Mouse (Mus musculus) liver, adult 2 months (tissue): ENCODE measurements around the gene Map6. TPM values are rescaled to one million over a fixed set of nuclear protein-coding genes. Genes with fewer than 3 reads are reported as not detected.

Source experiments
- DNase-seq: peaks from one replicate; pipeline ENCODE4 v3.0.0-alpha.2; 2011; ENCODE audit warnings: low read depth, low spot score; ENCODE audit errors: extremely low read depth
- H3K27ac ChIP-seq: fragments of 200-500 bp; replicated peaks from 2 replicates; pipeline ENCODE4 v1.5.1; 2012; ENCODE audit warnings: low read depth, mild to moderate bottlenecking, control low read depth, inconsistent platforms, low read length; ENCODE audit not compliant: insufficient read depth
- H3K27me3 ChIP-seq: fragments of 200-500 bp; 2 replicates; pipeline ENCODE4 v1.6.1; 2012; ENCODE audit warnings: mild to moderate bottlenecking, moderate library complexity, low read length, inconsistent platforms; ENCODE audit not compliant: control insufficient read depth, insufficient read depth
- H3K36me3 ChIP-seq: fragments of 200-500 bp; 2 replicates; pipeline ENCODE4 v1.6.1; 2012; ENCODE audit warnings: low read length, inconsistent platforms; ENCODE audit not compliant: control insufficient read depth, insufficient read depth
- H3K4me1 ChIP-seq: fragments of 200-500 bp; 2 replicates; pipeline ENCODE4 v1.6.1; 2011; ENCODE audit warnings: low read length; ENCODE audit not compliant: control insufficient read depth, insufficient read depth
- H3K4me3 ChIP-seq: fragments of 200-500 bp; 2 replicates; pipeline ENCODE4 v1.5.1; 2011; ENCODE audit warnings: low read depth, mild to moderate bottlenecking, control low read depth, low read length, moderate library complexity; ENCODE audit not compliant: insufficient read depth
- H3K79me2 ChIP-seq: fragments of 200-500 bp; 2 replicates; pipeline ENCODE4 v1.6.1; 2012; ENCODE audit warnings: inconsistent platforms, mild to moderate bottlenecking, low read length, moderate library complexity; ENCODE audit not compliant: control insufficient read depth, insufficient read depth
- H3K9ac ChIP-seq: fragments of 200-500 bp; 2 replicates; pipeline ENCODE4 v1.6.1; 2012; ENCODE audit warnings: low read depth, mild to moderate bottlenecking, control low read depth, inconsistent platforms, low read length
- CTCF ChIP-seq: fragments of 200-500 bp; IDR thresholded peaks from 2 replicates; pipeline ENCODE4 v1.5.1; 2011; ENCODE audit warnings: low read depth, low read length, control low read depth
- POLR2A ChIP-seq: fragments of 200-500 bp; IDR thresholded peaks from 2 replicates; pipeline ENCODE4 v1.6.1; 2011; ENCODE audit warnings: low read length, control low read depth; ENCODE audit not compliant: insufficient read depth; ENCODE audit errors: extremely low read depth
- WGBS: fragments of 180-500 bp; shearing (Covaris S2); methylation state at CpG from one replicate; pipeline ENCODE4 v1.1.7; 2018; 5-methylcytosine and 5-hydroxymethylcytosine counted together
- polyA plus RNA-seq: library from polyadenylated mRNA; depleted of rRNA; stranded (reverse); fragments of >200 nt; gene quantifications from 2 replicates; pipeline ENCODE4 v1.2.3, GENCODE M21; 2012
- total RNA-seq: library from RNA; depleted of rRNA; stranded (reverse); fragments of >200 nt; gene quantifications from 2 replicates; pipeline ENCODE4 v1.2.3, GENCODE M21; 2014

Gene Map6
- total and polyA plus RNA-seq, 2 experiments: 0.04 TPM; not detected in 1

DNA sequence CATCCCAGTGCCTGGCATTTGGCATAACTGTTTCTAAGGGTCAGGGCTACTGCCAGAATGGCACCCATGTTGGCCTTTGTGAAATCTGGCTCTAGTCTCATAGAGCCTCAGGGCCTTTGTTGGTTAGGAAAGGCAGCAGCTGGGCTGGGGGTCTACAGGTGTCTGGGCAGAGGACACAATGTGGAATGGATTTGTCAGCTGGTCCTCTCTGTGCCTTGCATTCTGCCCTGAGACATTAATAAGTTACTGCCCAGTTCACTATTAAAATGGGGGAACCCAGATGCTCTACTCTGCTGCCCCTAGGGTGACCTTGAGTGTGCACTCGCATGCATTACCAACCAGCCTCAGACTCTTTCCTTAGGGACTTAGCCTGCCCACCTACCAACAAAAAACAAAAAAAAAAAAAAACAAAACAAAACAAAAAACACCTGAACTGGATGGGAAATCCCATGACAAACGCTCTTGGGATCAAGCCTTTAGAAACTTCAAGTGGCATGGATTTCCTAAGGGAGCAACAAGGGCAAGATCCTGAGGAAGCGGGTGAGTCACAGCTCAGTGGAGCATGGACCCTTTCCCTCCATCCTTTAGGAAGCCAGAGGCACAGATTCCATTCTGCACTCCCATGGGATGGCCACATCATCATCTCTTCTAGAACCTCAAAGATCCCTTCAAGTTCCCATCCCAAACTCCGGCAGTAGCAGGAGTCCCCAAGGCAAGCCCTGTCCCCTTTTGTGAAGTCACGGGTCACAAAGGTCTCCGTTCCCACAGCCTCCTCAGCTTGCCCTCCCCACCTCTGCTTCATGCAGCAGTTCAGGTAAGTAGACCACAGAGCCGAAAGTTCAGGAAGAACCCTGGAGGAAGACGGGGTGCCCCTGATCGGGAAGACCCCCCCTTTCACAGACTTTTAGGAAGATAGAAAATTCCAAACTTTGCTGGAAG, 82.8 kb downstream of the Map6 start:
- H3K9ac ChIP-seq: no peak overlapping the region
- H3K4me1 ChIP-seq: no peaks in the 10 kb centered on the region
- no peaks in the 10 kb centered on the region; the same call in 1 of the 2 replicates for H3K36me3 ChIP-seq
- no peak for DNase-seq
- H3K4me3 ChIP-seq: no peak overlapping the region
- H3K79me2 ChIP-seq: no peaks in the 10 kb centered on the region
- H3K27ac ChIP-seq: no peak overlapping the region
- H3K27me3 ChIP-seq: no peaks in the 10 kb centered on the region
- no peak for TF ChIP-seq CTCF
- no peak for TF ChIP-seq POLR2A
- 83% methylated on average over 9 of the region's 9 CpGs for WGBS

DNA sequence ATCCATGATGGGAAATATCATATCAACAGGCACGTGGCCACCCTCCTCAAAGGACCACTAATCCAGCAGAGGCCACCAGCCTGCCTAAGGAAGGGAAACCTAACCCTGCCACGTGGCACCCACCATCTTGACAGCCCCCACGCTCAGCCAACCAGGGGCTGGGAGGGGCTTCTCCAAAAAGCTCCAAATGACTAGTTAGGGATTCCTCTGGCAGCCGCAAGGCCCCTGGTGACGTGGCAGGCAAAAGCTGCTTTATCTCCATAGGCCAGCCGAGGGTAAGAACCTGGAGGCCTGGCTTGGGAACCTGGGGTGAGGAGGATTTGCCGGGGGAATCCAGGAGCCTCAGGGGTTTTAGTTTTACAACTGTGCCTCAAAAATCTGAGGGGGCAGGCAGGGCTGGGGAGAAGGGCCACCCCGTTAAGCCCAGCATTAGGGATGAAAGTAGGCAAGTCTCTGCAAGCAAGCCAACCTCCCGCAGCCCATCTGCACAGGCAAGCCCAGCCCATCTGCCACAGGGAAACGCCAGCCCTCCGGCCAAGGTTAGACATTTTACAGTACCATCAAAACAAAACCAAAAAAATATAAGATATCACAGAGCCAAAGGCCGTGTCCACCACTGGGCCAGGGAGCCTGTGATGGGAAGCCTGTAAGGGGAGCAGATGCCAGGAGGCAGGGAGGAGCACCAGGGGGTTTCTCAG, 84.0 kb downstream of the Map6 start:
- Histone ChIP-seq H3K79me2 (no peaks in the 10 kb centered on the region), H3K9ac (0 out of 2 replicates have a peak overlapping the region, but pooled peaks have one; percentile 45), H3K4me1 (no peaks in the 10 kb centered on the region), H3K4me3 (peak overlapping the region; percentile 63), H3K27me3 (no peaks in the 10 kb centered on the region), H3K27ac (no peak overlapping the region), H3K36me3 (no peaks in the 10 kb centered on the region; the same call in 1 of the 2 replicates)
- TF ChIP-seq POLR2A: no peak
- no peak for TF ChIP-seq CTCF
- DNase-seq: no peak
- WGBS: 71% methylated on average over 12 of the region's 12 CpGs

DNA sequence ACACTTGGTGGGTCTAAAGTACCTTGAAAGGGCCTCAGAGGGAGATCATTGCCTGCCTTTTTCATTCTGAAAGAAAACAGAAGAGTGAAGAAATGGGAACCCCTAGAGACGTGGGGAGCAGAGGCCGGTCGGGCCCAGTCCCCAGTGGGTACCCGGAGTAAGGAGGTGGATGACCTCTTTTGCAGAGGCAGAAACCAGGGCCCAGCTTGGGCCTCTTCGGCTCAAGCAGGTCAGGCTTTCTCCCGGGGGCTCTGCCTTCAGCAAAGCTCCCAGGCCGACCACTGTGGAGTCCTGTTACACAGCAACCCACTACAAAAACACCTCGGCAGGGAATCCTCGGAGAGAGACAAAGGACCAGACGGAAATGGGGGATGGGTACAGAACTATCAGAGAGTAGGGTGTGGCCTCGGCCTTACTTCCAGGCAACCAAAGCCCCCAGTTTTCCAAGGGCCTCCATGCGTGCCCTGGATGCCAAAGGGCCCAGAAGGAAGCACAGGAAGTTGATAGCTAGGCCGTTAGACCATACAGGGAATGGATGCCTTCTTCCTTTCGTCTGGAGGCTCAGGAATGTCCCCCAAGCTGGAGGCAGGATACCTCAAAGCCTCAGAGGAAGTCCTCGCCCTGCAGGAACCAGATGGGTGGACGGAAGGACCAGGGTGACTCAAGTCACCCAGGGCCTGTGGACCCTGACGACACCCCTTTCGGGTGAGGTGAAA, 84.7 kb downstream of the Map6 start:
- H3K4me1 ChIP-seq: no peaks in the 10 kb centered on the region
- no peaks in the 10 kb centered on the region for H3K36me3 ChIP-seq
- no peaks in the 10 kb centered on the region for H3K27me3 ChIP-seq
- H3K9ac ChIP-seq: peak overlapping the region; percentile 65
- DNase-seq: no peak
- H3K4me3 ChIP-seq: peak overlapping the region; percentile 63
- TF ChIP-seq POLR2A: no peak
- TF ChIP-seq CTCF: no peak
- H3K79me2 ChIP-seq: no peaks in the 10 kb centered on the region
- whole genome bisulfite sequencing: 56% methylated on average over 18 of the region's 18 CpGs
- H3K27ac ChIP-seq: peak overlapping the region; percentile 21

DNA sequence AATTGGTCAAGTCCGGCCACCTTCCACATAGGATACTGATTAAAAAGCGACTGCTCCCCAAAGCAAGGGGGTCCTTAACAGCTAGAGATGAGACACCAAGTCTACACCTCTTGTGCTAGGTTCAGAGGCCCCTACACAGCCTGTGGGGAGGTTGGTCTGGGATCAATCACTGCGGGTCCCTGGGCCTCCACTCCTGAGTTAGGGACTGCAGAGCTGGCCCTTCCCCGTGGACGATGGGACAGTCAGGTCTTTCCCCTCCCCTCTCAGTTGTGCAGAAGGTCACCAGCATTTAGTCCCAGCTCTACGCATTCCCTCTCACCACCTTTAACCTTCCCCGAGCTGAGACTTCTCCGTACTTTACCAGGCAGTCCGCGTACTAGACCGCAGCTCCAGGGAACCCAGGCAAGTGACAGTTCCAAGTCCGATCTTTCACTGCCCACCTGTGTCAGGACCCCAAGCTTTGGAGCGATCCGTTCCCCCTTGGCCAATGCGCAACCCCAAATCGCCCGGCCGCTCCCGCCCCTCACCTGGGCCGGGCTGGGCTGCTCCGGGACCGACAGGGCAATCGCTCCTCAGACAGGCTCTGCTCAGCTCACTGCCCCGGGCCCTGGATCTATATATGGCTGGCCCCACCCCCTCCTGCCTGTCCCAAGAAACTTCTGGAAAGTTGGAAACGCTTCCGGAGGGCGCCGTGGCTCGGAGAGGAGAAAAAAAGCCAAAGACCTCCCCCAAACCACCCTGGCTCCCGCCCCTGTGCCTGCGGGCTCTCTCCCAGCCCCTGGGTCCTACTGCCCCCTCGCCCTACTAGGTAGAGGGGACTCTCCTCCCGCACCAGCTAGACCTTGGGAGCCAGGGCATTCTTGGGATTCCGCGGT, 85.5 kb downstream of the Map6 start, which contains the start of gene Serpinh1:
Serpinh1 (minus strand) TSS at position 714 of the 875 bp plus-strand sequence.
- Histone ChIP-seq H3K36me3 (no peaks in the 10 kb centered on the region), H3K79me2 (no peaks in the 10 kb centered on the region), H3K4me3 (peak within 1 kb of the TSS; percentile 63), H3K27me3 (no peaks in the 10 kb centered on the region), H3K4me1 (peaks cover 2% of the 10 kb centered on the region), H3K27ac (peak within 1 kb of the TSS; percentile 21), H3K9ac (peak within 1 kb of the TSS; percentile 65)
- DNase-seq: peak; percentile 6
- no peak for TF ChIP-seq CTCF
- no peak for TF ChIP-seq POLR2A
- whole genome bisulfite sequencing: 18% methylated on average over 35 of the region's 35 CpGs

DNA sequence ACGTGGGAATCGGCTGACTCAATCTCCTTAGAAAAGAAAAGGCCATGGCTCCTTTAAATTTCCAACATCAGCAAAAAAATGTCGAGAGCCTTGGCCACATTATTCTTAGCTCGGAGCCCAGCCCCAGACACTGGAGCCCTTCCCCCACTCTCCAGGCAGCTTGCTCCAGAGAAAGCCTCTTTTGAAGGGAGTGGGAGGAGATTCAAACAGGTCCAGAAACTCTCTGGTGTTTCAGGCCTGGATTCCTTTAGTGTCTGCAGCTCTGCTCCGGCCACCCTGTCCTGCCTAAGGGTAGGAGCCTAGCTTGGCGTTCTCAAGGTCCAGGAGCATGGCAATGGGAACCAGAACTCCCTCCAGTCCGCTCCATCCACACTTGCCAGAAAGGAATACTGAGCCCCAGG, 88.5 kb downstream of the Map6 start:
- Histone ChIP-seq H3K4me3 (no peak overlapping the region), H3K9ac (no peak overlapping the region), H3K79me2 (no peaks in the 10 kb centered on the region), H3K27ac (peak overlapping the region; percentile 23; the same call in 1 of the 2 replicates), H3K27me3 (no peaks in the 10 kb centered on the region), H3K36me3 (no peaks in the 10 kb centered on the region), H3K4me1 (peaks cover 2% of the 10 kb centered on the region)
- peak; percentile 8 for DNase-seq
- TF ChIP-seq CTCF (no peak), POLR2A (no peak)
- 65% methylated on average over 7 of the region's 7 CpGs for WGBS
